Mouse (Mus musculus) liver, postnatal 0 days (tissue): Measurements from ENCODE around the gene Fam155a.

Experiments
- CTCF ChIP-seq: sonication (generic); IDR thresholded peaks from 2 replicates; pipeline ENCODE4 v1.5.1; 2016; ENCODE audit warnings: antibody characterized with exemption, low read depth
- EP300 ChIP-seq: IDR thresholded peaks from 2 replicates; pipeline ENCODE4 v1.6.1; 2016; ENCODE audit warnings: antibody characterized with exemption, low read depth, mild to moderate bottlenecking

DNA sequence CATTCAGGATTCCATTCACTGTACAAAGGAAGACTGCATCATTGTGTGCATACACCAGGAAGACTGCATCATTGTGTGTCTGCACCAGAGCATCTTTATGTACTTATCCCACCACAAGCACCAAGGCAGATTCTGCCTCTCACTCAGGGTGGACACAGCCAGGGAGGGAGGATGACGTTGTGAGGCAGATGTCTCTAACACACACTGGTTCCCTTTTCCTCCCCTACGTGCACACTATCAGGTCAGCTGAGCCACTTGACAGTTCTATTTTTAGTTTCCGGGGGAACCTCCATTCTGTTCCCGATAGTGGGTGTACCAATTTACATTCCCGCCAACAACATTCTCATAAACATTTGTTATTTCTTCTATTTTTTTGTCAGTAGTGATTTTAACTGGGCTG is 347.4 kb downstream of the Fam155a start:
- TF ChIP-seq EP300 = no peak
- TF ChIP-seq CTCF = no peak
